Mouse (Mus musculus) spleen, postnatal 4 days (tissue): ENCODE results near the gene Mccc2.

Experiments used
- DNase-seq, 2 experiments: peaks; one replicate each; pipeline ENCODE4 v3.0.0; 2022; ENCODE audit warnings: low spot score in 2 of 2

Mccc2 gene

GRCm38 (mm10) chr13:99939320-99939671, 76.1 kb downstream of the Mccc2 start:
- DNase-seq: no peak

GRCm38 (mm10) chr13:99938606-99939319, 76.7 kb downstream of the Mccc2 start:
- no peak for DNase-seq

DNA sequence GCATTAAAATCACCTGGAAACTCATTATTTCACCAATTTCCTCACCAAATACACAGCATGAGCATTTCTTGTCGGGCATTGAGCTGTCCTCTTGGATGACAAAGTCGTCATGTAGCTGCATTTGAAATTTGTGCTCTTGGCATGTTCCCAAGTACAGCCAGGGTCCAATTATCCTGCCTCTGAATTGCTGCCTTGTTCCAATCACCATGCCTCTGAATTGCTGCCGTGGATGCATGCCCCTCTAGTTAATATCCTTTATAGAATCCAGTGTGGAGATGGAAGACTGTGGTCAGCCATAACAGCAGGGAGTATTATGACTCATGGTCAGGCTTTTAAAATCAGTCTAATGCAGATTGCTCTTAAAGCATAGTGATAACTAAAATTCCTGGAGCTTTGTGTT, 77.7 kb downstream of the Mccc2 start:
- DNase-seq: no peak

DNA sequence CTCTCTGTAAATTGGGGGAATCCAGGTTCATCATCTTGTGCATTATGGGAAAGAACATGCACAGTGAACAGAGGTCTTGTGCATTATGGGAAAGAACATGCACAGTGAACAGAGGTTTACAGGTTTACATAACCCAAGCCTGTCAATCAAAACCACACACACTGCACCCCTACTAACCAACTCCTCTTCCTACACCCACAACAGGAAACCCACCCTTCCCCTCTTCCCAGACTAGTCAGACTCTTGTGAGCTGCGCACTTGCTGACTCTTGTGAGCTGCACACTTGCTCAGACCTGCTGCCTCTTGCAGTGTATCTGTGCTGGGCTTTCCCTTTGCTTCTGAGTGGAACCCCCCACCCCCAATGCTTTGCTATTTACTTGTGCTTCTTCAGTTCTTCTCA, 83.0 kb downstream of the Mccc2 start:
- no peak for DNase-seq

DNA sequence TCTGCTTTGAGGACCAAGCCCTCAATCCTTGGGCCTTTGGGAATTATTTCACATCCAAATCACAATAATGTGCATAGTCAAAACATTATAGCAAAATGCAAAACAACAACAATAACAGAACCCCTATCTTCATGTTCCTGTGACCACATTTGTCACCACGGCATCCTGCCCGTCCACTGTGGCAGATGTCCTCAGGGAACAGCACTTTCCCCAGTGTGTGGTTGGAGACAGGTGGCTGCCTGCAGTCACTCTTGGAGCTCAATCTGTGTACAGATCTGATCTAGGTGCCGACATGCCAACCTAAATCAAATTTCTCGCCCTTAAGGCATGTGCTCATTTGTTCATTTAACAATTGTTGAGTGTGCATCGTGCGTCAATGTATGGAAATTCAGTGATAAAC, 83.9 kb downstream of the Mccc2 start:
- no peak for DNase-seq

DNA sequence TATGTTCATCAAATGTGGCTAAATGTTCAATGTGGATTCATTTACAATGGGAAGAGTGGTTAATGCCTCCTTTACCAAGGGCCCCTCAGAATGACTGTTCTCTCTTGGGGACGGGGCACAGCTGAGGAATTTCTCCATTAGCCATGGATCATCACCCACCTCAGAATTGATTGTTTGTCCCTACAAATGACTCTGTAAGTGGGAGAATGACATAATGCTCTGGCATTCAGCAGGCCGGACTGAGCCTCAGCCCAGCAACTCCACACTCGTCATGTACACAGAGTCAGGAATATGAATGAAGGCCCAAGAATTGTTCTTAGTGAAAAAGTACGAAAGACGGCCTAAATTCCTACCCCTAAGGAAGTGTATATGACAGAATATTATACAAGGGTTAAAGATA, 89.2 kb downstream of the Mccc2 start:
- DNase-seq: no peak

- no peak for DNase-seq
These were observed 99.8 kb downstream of the Mccc2 start for GRCm38 (mm10) chr13:99915632-99916031.

- DNase-seq: no peak
These were observed 114.5 kb downstream of the Mccc2 start, which contains the start of gene Cartpt for GRCm38 (mm10) chr13:99900965-99901364. TSS of gene Cartpt (minus strand) at chr13:99901091.

DNA sequence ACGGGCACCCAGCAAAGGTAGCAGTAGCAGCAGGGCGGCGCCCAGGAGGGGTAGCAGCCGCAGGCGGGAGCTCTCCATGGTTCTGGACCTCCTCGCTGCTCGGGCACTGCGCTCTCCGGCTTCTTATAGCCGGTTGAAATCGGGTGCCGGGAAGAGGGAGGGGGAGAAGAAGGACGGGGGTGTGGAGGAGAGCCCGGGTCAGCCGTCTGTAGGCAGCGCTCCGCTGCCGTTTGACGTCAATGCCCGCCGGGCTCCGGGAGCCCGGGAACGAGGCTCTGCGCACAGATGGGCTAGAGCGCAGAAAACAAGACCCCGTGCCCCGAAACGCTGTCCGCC, 114.9 kb downstream of the Mccc2 start:
- peak; percentile 34 to 75 for DNase-seq

DNA sequence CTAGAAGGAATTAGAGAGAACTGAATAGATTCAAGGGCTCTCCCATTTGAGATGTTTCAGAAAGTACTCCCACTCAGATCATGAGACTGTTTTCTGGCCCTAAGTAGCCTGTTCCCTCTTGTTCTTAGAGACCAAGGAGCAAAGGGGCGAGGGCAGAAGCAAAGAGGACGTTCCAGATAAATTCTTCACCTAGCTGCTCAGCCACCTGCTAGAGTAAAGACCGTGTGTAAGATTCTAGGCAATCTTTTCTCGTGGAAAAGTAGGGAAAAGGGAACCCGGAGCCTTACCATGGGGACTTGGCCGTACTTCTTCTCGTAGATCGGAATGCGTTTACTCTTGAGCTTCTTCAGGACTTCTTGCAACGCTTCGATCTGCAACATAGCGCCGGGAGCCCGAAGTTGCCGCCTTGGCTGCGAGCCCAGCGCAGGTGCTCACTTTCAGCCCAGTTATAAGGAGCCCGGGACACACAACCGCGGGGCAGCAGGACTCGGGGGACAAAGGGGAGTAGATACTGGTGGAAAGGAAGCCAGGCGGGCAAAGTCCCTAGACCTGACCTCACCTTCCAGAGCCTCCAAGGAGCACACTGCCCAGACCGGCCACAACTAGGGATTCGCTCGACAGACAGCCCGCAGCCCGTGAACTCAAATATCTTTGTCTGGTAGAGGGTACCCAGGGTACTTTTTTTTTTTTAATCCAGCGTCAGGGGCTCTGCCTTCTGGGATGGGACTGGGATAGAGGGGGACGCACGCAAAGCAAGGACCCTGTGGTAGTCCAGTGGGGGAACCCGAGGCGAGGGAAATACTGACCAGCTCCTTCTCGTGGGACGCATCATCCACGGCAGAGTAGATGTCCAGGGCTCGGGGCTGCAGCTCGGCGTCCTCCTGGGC, 115.5 kb downstream of the Mccc2 start:
- no peak for DNase-seq

- DNase-seq: no peak
These were observed 116.6 kb downstream of the Mccc2 start for GRCm38 (mm10) chr13:99898816-99899215.
